Mouse (Mus musculus): Measurements from ENCODE around the gene Mterf1b.

GRCm38 (mm10) chr5:4186815-4187214 is 5.4 kb upstream of the Mterf1b start:
- TF ChIP-seq TAL1 (IDR thresholded peaks at IDR 0.05; ENCODE audit: low read length) (no peak), GATA1 (IDR thresholded peaks at IDR 0.05; ENCODE audit: low read length) (no peak)
